Mouse (Mus musculus) thymus, postnatal 10 days (tissue): ENCODE data around the gene Tpcn2.

Source experiments
- DNase-seq, 2 experiments: peaks; one replicate each; pipeline ENCODE4 v3.0.0; 2021; ENCODE audit warnings: low spot score in 2 of 2

Gene Tpcn2

GRCm38 (mm10) chr7:145299562-145300320 is 15.9 kb upstream of the Tpcn2 start:
- no peak for DNase-seq

- DNase-seq = no peak
These were observed 15.1 kb upstream of the Tpcn2 start for GRCm38 (mm10) chr7:145298666-145299490.

GRCm38 (mm10) chr7:145293859-145294258 is 10.0 kb upstream of the Tpcn2 start:
- DNase-seq = peak in 1 of 2 experiments; percentile 33

- DNase-seq = no peak
These were observed 8.9 kb upstream of the Tpcn2 start for GRCm38 (mm10) chr7:145292726-145293125.

GRCm38 (mm10) chr7:145291847-145292246 is 8.0 kb upstream of the Tpcn2 start:
- DNase-seq = no peak

GRCm38 (mm10) chr7:145289302-145289701 is 5.5 kb upstream of the Tpcn2 start:
- no peak for DNase-seq

- no peak for DNase-seq
These were observed 3.6 kb upstream of the Tpcn2 start for GRCm38 (mm10) chr7:145287410-145287809.

GRCm38 (mm10) chr7:145285476-145285875 is 1.7 kb upstream of the Tpcn2 start:
- no peak for DNase-seq

- no peak for DNase-seq
These were observed 482 bp upstream of the Tpcn2 start for GRCm38 (mm10) chr7:145284293-145284692.

- DNase-seq = no peak
These were observed 770 bp downstream of the Tpcn2 start for GRCm38 (mm10) chr7:145283041-145283440.

- no peak for DNase-seq
These were observed 2.4 kb downstream of the Tpcn2 start for GRCm38 (mm10) chr7:145281396-145281795.

- no peak for DNase-seq
These were observed 8.3 kb downstream of the Tpcn2 start for GRCm38 (mm10) chr7:145275488-145275887.

GRCm38 (mm10) chr7:145270955-145271354 is 12.9 kb downstream of the Tpcn2 start:
- DNase-seq = no peak

GRCm38 (mm10) chr7:145268890-145269289 is 14.9 kb downstream of the Tpcn2 start:
- DNase-seq = no peak

- no peak for DNase-seq
These were observed 17.8 kb downstream of the Tpcn2 start for GRCm38 (mm10) chr7:145266011-145266410.

GRCm38 (mm10) chr7:145264202-145264601 is 19.6 kb downstream of the Tpcn2 start:
- DNase-seq = no peak

- no peak for DNase-seq
These were observed 27.7 kb downstream of the Tpcn2 start for GRCm38 (mm10) chr7:145256092-145256491.

- DNase-seq = no peak
These were observed 29.7 kb downstream of the Tpcn2 start for GRCm38 (mm10) chr7:145253986-145254630.

- DNase-seq = peak; percentile 20 to 73
These were observed 30.9 kb downstream of the Tpcn2 start for GRCm38 (mm10) chr7:145252715-145253476.

GRCm38 (mm10) chr7:145250225-145250624 is 33.6 kb downstream of the Tpcn2 start:
- no peak for DNase-seq

GRCm38 (mm10) chr7:145248911-145249310 is 34.9 kb downstream of the Tpcn2 start:
- no peak for DNase-seq
